Mouse (Mus musculus): ENCODE measurements around the gene Gm21149. TPM values are rescaled to one million over a fixed set of nuclear protein-coding genes. Genes with fewer than 3 reads are reported as not detected.

Gene Gm21149
- polyA plus RNA-seq, 1 experiment from 2014 or later, result not detected

Other genes with a start within 250 kb of the Gm21149 start
- gene Gm21190, start 52.7 kb upstream of the Gm21149 start, polyA plus RNA-seq (2014; fragmentation: Nextera tagmentation; extraction: Ambion mirVana), result not detected in 2 replicates
- gene Gm21083, start 100.8 kb upstream of the Gm21149 start, polyA plus RNA-seq (2014; fragmentation: Nextera tagmentation; extraction: Ambion mirVana), result not detected in 2 replicates
- gene Speer4d, start 142.5 kb upstream of the Gm21149 start, polyA plus RNA-seq (2014; fragmentation: Nextera tagmentation; extraction: Ambion mirVana), result not detected in 2 replicates
- not detected in 2 replicates for gene 4930572O03Rik, start 180.5 kb upstream of the Gm21149 start, polyA plus RNA-seq (2014; fragmentation: Nextera tagmentation; extraction: Ambion mirVana)
- gene Speer4c, start 237.7 kb upstream of the Gm21149 start, polyA plus RNA-seq (2014; fragmentation: Nextera tagmentation; extraction: Ambion mirVana), result not detected in 2 replicates